Mouse (Mus musculus) thymus, adult 2 months (tissue): Measurements from ENCODE around the gene Rffl.

ENCODE experiments used
- CTCF ChIP-seq: fragments of 200-500 bp; IDR thresholded peaks from 2 replicates; pipeline ENCODE4 v1.5.1; 2012; ENCODE audit warnings: mild to moderate bottlenecking, control low read depth, low read length, moderate library complexity, borderline replicate concordance; ENCODE audit not compliant: control insufficient read depth, poor library complexity, insufficient read depth; ENCODE audit errors: extremely low read depth
- POLR2A ChIP-seq: fragments of 200-500 bp; IDR thresholded peaks from 2 replicates; pipeline ENCODE4 v1.6.1; 2012; ENCODE audit warnings: mild to moderate bottlenecking, low read length, control low read depth, moderate library complexity; ENCODE audit not compliant: control insufficient read depth, poor library complexity, insufficient read depth; ENCODE audit errors: extremely low read depth

- TF ChIP-seq POLR2A (no peak), CTCF (no peak)
These were observed 50.1 kb downstream of the Rffl start for GRCm38 (mm10) chr11:82820788-82821456.
